Mouse (Mus musculus): Measurements from ENCODE around the gene Plxna3. TPM values are rescaled to one million over a fixed set of nuclear protein-coding genes. Genes with fewer than 3 reads are reported as not detected.

The Plxna3 gene
- polyA plus RNA-seq, 1 experiment from 2014 or later = 12.6 TPM

DNA sequence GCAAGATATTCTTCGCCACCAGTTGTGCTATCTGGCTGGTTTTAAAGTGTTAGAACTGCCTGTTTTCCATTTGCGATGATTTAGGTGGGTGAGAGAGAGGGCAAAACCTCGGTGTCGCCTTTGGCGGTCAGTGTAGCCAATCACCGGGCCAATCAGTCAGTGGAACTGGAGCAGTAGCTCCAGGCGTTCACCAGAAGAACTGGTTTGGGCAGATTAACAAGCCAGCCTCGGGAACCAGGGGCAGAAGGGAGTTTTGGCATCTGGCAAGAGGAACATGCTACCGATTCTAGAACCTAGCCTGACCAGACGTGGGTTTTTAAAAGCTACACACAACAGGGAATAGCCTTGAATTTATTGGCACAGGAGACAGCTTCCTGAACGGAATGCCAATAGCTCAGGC lies 30.3 kb downstream of the Plxna3 start:
- WGBS = 37% methylated on average over 11 of the region's 11 CpGs
- Histone ChIP-seq H3K4me3 (ENCODE audit: low read length) (no peak overlapping the region), H3K27me3 (ENCODE audit: insufficient read depth, low read length) (no peaks in the 10 kb centered on the region), H3K9ac (replicated peaks; ENCODE audit: low read length) (no peak overlapping the region), H3K27ac (ENCODE audit: low read length) (no peak overlapping the region), H3K36me3 (ENCODE audit: insufficient read depth, low read length) (no peaks in the 10 kb centered on the region), H3K9me3 (ENCODE audit: low read length) (no peaks in the 10 kb centered on the region), H3K4me1 (ENCODE audit: insufficient read depth, low read length) (no peaks in the 10 kb centered on the region), H3K4me2 (replicated peaks; ENCODE audit: low read depth, low read length) (no peak overlapping the region)
- no peak for ATAC-seq (ENCODE audit: low FRiP score, low TSS enrichment)

DNA sequence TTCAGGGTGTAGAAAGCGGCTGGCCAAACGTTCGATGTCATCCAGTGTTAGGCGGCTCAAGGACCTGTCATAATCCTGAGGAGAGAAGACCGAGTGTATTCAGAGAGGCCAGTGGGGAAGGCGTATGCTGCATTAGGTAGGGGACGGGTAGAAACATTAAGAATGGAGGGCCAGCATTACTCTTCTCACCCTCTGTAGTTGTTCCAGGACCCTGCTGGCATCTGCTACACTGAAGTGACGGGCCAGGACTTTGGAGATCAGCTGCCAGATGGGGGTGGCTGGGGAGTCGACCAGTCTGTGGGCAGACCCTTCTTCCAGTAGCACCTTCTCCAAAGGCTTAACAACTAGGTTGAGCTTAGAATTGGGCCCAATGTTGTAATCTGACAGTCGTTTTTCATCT lies 38.6 kb downstream of the Plxna3 start:
- WGBS = 65% methylated on average over 10 of the region's 10 CpGs

DNA sequence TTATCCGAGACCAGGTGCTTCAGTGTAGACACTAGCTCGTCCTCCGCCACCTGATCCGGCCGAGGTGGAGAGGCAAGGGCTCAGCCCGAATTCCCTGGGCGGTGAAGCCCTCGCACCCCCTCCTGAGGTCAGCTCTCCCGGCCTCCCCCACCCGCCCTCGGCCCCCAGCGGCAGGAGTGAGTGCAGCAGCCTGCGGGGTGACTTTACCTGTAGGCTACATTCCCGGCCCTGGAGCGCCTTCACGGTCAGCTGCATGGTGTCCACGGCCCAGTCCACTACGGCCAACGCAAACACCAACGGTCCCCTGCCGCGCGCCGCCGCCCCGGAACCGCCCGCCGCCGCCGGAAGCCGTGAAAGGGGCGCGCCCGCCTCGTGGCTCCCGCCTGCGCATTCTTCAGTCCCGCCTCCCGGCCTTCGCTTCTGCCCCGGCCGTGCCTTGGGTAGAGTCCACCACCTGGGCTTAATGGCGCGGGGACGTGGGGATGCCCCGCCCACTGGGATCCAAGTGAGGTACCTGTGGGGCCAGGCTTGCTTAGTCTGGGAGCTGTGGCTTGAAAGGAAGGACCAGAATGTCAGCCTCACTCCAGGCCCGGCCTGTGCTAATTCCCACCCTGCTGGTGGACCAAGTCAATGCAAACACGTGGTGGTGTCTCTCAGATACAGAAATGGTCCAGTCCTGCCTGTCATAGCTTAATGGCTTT lies 39.5 kb downstream of the Plxna3 start:
- Histone ChIP-seq H3K36me3 (ENCODE audit: insufficient read depth, low read length) (0 out of 2 replicates have a peak, but pooled peaks cover 9% of the 10 kb centered on the region), H3K4me2 (replicated peaks; ENCODE audit: low read depth, low read length) (peak overlapping the region; percentile 64), H3K4me3 (ENCODE audit: low read length) (peak overlapping the region; percentile 65), H3K27ac (ENCODE audit: low read length) (peak overlapping the region; percentile 79), H3K27me3 (ENCODE audit: insufficient read depth, low read length) (no peaks in the 10 kb centered on the region; the same call in 1 of the 2 replicates), H3K9me3 (ENCODE audit: low read length) (no peaks in the 10 kb centered on the region), H3K4me1 (ENCODE audit: insufficient read depth, low read length) (peaks cover 4% of the 10 kb centered on the region; the same call in 1 of the 2 replicates), H3K9ac (replicated peaks; ENCODE audit: low read length) (peak overlapping the region; percentile 85)
- 28% methylated on average over 35 of the region's 49 CpGs for WGBS
- ATAC-seq (ENCODE audit: low FRiP score, low TSS enrichment) = peak; percentile 90

More for the DNA sequence above, 38.6 kb downstream of the Plxna3 start:
- Histone ChIP-seq H3K36me3 (ENCODE audit: insufficient read depth, low read length) (0 out of 2 replicates have a peak, but pooled peaks cover 9% of the 10 kb centered on the region), H3K4me3 (ENCODE audit: low read length) (peak overlapping the region; percentile 65), H3K4me2 (replicated peaks; ENCODE audit: low read depth, low read length) (peak overlapping the region; percentile 64), H3K9me3 (ENCODE audit: low read length) (no peaks in the 10 kb centered on the region), H3K27me3 (ENCODE audit: insufficient read depth, low read length) (no peaks in the 10 kb centered on the region; the same call in 1 of the 2 replicates), H3K27ac (ENCODE audit: low read length) (peak overlapping the region; percentile 79), H3K4me1 (ENCODE audit: insufficient read depth, low read length) (peaks cover 4% of the 10 kb centered on the region; the same call in 1 of the 2 replicates), H3K9ac (replicated peaks; ENCODE audit: low read length) (peak overlapping the region; percentile 85)
- ATAC-seq (ENCODE audit: low FRiP score, low TSS enrichment) = no peak

DNA sequence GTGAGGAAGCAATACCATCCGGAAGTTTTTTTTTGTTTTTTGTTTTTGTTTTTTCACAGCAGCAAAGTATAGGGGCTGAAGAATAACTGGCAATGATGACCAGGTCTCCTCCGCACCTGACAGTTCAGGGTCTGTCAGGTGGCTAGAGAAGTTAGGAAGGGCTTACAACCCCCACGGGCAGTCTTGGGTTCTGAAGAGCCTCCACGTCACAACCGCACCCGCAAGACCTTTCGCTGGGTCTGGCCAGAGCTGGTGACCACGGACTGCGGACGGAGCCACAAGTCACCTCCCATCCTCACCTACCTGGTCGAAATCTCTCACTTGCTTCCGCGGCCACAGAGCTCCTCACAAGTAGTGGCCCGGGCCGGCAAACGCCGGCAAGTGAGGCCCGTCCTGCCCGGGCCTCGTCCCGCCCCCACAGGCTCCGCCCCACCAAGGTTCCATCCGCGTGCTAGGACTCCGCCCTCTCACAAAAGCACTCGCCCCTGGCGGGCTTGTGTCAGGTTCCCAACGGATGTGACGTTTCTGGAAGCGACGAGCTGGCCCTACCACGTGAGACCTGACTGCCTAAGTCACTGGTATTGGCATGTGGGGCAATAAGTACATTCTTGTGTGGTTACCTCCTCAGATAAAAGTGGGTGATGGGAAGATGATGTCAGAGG lies 44.2 kb downstream of the Plxna3 start, which contains the start of the genes Ubl4a and Slc10a3:
Gene Ubl4a, minus strand, starts transcription at position 331 of the 662 bp plus-strand sequence.
Gene Slc10a3, minus strand, starts transcription at position 462 of the 662 bp plus-strand sequence.
- peak within 1 kb of the TSS; percentile 64 for H3K9ac ChIP-seq (replicated peaks; ENCODE audit: low read length)

DNA sequence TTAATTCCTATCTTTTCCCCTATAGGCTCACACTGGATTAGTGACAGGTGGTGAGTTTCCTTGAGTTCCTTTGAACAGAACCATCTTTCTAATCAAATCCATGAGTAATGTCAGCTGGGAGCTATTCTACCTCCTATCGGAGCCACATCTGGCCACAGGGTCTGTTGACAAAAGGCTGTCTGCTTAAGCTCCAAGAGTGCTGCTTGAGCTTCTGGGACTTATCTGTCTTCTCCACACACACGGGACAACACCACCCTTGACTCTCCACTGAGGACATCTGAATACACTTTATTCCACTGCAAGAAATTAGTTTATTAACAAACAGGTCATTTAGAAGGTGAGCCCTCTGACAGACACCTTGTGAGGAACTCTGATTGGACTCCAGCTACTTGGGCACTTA lies 55.6 kb downstream of the Plxna3 start:
- no peaks in the 10 kb centered on the region for H3K4me1 ChIP-seq (ENCODE audit: insufficient read depth, low read length)
- WGBS = 87% methylated on average over 2 of the region's 2 CpGs
- H3K4me2 ChIP-seq (replicated peaks; ENCODE audit: low read depth, low read length) = no peak overlapping the region
- H3K9me3 ChIP-seq (ENCODE audit: low read length) = no peaks in the 10 kb centered on the region
- 0 out of 2 replicates have a peak, but pooled peaks cover 6% of the 10 kb centered on the region for H3K36me3 ChIP-seq (ENCODE audit: insufficient read depth, low read length)
- ATAC-seq (ENCODE audit: low FRiP score, low TSS enrichment) = no peak
- H3K27me3 ChIP-seq (ENCODE audit: insufficient read depth, low read length) = no peaks in the 10 kb centered on the region
- H3K4me3 ChIP-seq (ENCODE audit: low read length) = no peak overlapping the region
- H3K9ac ChIP-seq (replicated peaks; ENCODE audit: low read length) = no peak overlapping the region
- no peak overlapping the region for H3K27ac ChIP-seq (ENCODE audit: low read length)

More for the DNA sequence above, 44.2 kb downstream of the Plxna3 start, which contains the start of the genes Ubl4a and Slc10a3:
- Histone ChIP-seq H3K27me3 (ENCODE audit: insufficient read depth, low read length) (no peaks in the 10 kb centered on the region), H3K27ac (ENCODE audit: low read length) (no peak within 1 kb of the TSS), H3K4me2 (replicated peaks; ENCODE audit: low read depth, low read length) (peak within 1 kb of the TSS; percentile 64), H3K4me1 (ENCODE audit: insufficient read depth, low read length) (no peaks in the 10 kb centered on the region), H3K36me3 (ENCODE audit: insufficient read depth, low read length) (0 out of 2 replicates have a peak, but pooled peaks cover 5% of the 10 kb centered on the region), H3K9me3 (ENCODE audit: low read length) (no peaks in the 10 kb centered on the region), H3K4me3 (ENCODE audit: low read length) (peak within 1 kb of the TSS; percentile 56)
- 28% methylated on average over 31 of the region's 32 CpGs for WGBS
- peak; percentile 90 for ATAC-seq (ENCODE audit: low FRiP score, low TSS enrichment)

DNA sequence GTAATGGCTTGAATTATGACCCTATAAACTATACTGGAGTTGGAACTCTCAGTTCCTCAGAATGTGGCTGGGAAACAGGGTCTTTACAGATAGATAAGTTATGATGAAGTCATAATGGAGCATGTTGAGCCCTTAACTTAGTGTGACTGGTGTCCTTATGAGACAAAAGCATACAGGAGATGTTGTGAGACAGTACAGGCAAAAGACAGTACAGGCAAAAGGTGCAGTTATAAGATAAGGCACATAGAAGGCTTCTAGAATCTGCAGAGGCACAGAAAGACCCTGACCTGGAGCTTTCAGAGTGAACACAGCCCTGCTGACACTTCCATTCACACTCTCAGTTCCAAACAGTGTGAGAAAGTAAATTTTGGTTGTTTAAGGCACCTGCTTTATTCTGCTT lies 59.3 kb downstream of the Plxna3 start:
- ATAC-seq (ENCODE audit: low FRiP score, low TSS enrichment) = no peak
- Histone ChIP-seq H3K9me3 (ENCODE audit: low read length) (no peaks in the 10 kb centered on the region), H3K4me3 (ENCODE audit: low read length) (no peak overlapping the region)

DNA sequence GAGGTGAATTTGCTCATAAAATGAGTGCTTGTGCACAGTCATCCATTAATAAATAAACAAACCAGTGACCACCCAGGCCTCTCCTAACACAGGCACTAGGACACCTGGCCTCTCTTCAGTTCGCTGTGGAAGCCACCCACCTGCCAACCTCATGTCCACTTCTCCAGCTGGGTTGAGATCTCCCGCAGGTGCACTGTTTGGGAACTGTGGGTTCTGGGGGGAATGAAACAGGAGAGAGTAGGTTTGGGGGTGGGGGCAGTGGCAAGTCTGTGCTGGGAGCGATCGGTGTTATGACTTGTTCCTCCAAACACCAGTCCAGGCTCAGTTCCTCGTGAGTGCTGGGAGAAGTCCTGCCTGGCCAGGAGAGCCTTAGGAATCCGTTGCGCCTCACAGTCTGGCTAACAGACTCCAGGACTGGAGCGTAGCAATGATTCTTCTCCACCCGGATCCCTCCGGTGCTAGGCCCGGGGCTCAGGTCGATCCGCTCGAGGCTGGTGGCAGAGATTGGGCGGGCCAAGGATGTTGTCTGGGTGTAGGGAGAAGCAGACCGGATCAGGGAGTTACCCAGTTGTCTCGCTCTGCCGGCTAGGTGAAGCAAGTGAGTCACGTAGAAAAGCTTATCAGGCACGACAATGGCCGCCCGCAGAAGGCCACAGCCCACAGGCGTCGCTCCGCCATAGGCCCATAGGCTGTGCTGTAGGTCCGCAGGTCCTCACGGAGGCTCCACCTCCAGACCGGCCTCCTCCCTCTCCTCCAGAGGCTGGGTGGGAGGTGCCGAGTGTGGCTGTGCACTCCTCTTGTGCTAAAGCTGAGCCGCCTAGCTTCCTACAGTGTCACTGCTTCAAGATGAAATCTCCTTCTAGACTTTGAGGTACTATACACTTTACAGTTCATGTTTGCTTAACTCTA lies 63.9 kb downstream of the Plxna3 start, which contains the start of the genes Fam3a and Ikbkg:
Gene Fam3a, minus strand, starts transcription at position 738 of the 909 bp plus-strand sequence.
Gene Ikbkg, plus strand, starts transcription at position 756 of the 909 bp plus-strand sequence.
- Histone ChIP-seq H3K27me3 (ENCODE audit: insufficient read depth, low read length) (no peaks in the 10 kb centered on the region), H3K4me1 (ENCODE audit: insufficient read depth, low read length) (0 out of 2 replicates have a peak, but pooled peaks cover 6% of the 10 kb centered on the region), H3K4me3 (ENCODE audit: low read length) (peak within 1 kb of the TSS; percentile 59), H3K4me2 (replicated peaks; ENCODE audit: low read depth, low read length) (peak within 1 kb of the TSS; percentile 65), H3K9me3 (ENCODE audit: low read length) (no peaks in the 10 kb centered on the region), H3K36me3 (ENCODE audit: insufficient read depth, low read length) (no peaks in the 10 kb centered on the region), H3K9ac (replicated peaks; ENCODE audit: low read length) (peak within 1 kb of the TSS; percentile 80), H3K27ac (ENCODE audit: low read length) (peak within 1 kb of the TSS; percentile 92)
- 23% methylated on average over 30 of the region's 30 CpGs for WGBS
- peak; percentile 100 for ATAC-seq (ENCODE audit: low FRiP score, low TSS enrichment)

More for the DNA sequence above, 59.3 kb downstream of the Plxna3 start:
- H3K36me3 ChIP-seq (ENCODE audit: insufficient read depth, low read length) = 0 out of 2 replicates have a peak, but pooled peaks cover 6% of the 10 kb centered on the region
- H3K27ac ChIP-seq (ENCODE audit: low read length) = no peak overlapping the region
- H3K27me3 ChIP-seq (ENCODE audit: insufficient read depth, low read length) = no peaks in the 10 kb centered on the region
- no peak overlapping the region for H3K9ac ChIP-seq (replicated peaks; ENCODE audit: low read length)
- H3K4me1 ChIP-seq (ENCODE audit: insufficient read depth, low read length) = 0 out of 2 replicates have a peak, but pooled peaks cover 6% of the 10 kb centered on the region
- no peak overlapping the region for H3K4me2 ChIP-seq (replicated peaks; ENCODE audit: low read depth, low read length)

All from kidney, embryonic 16.5 days (tissue).